Mouse (Mus musculus): ENCODE results near the gene Gja4.

The Gja4 gene

GRCm38 (mm10) chr4:127324296-127324695 is 10.5 kb upstream of the Gja4 start:
- no peak for DNase-seq (ENCODE audit: low spot score in 2 of 2)

- no peak for DNase-seq (ENCODE audit: low spot score in 2 of 2)
Measured at GRCm38 (mm10) chr4:127323651-127324050, 9.8 kb upstream of the Gja4 start.

GRCm38 (mm10) chr4:127319613-127320012 is 5.8 kb upstream of the Gja4 start:
- peak; percentile 42 to 72 for DNase-seq (ENCODE audit: low spot score in 2 of 2)

GRCm38 (mm10) chr4:127317143-127317542 is 3.3 kb upstream of the Gja4 start:
- no peak for DNase-seq (ENCODE audit: low spot score in 2 of 2)

- peak; percentile 39 to 62 for DNase-seq (ENCODE audit: low spot score in 2 of 2)
Measured at GRCm38 (mm10) chr4:127315753-127316152, 1.9 kb upstream of the Gja4 start.

GRCm38 (mm10) chr4:127314585-127314984 is 746 bp upstream of the Gja4 start:
- no peak for DNase-seq (ENCODE audit: low spot score in 2 of 2)

- DNase-seq (ENCODE audit: low spot score in 2 of 2) = no peak
Measured at GRCm38 (mm10) chr4:127312349-127312748, 1.5 kb downstream of the Gja4 start.

- DNase-seq (ENCODE audit: low spot score in 2 of 2) = no peak
Measured at GRCm38 (mm10) chr4:127311561-127311960, 2.3 kb downstream of the Gja4 start.

- DNase-seq (ENCODE audit: low spot score in 2 of 2) = no peak
Measured at GRCm38 (mm10) chr4:127306915-127307314, 6.9 kb downstream of the Gja4 start.

- peak; percentile 59 to 62 for DNase-seq (ENCODE audit: low spot score in 2 of 2)
Measured at GRCm38 (mm10) chr4:127303796-127304195, 10.0 kb downstream of the Gja4 start.

- no peak for DNase-seq (ENCODE audit: low spot score in 2 of 2)
Measured at GRCm38 (mm10) chr4:127300503-127300902, 13.3 kb downstream of the Gja4 start.

- no peak for DNase-seq (ENCODE audit: low spot score in 2 of 2)
Measured at GRCm38 (mm10) chr4:127292631-127293030, 21.2 kb downstream of the Gja4 start.

GRCm38 (mm10) chr4:127289039-127289548 is 24.7 kb downstream of the Gja4 start:
- DNase-seq (ENCODE audit: low spot score in 2 of 2) = peak; percentile 82 to 84

- DNase-seq (ENCODE audit: low spot score in 2 of 2) = no peak
Measured at GRCm38 (mm10) chr4:127286907-127287306, 26.9 kb downstream of the Gja4 start.

- DNase-seq (ENCODE audit: low spot score in 2 of 2) = no peak
Measured at GRCm38 (mm10) chr4:127279241-127279640, 34.6 kb downstream of the Gja4 start.

GRCm38 (mm10) chr4:127278451-127279001 is 35.3 kb downstream of the Gja4 start:
- peak; percentile 80 to 82 for DNase-seq (ENCODE audit: low spot score in 2 of 2)

GRCm38 (mm10) chr4:127264183-127264554 is 49.7 kb downstream of the Gja4 start:
- DNase-seq (ENCODE audit: low spot score in 2 of 2) = no peak

- DNase-seq (ENCODE audit: low spot score in 2 of 2) = peak in 1 of 2 experiments; percentile 65
Measured at GRCm38 (mm10) chr4:127263438-127264182, 50.2 kb downstream of the Gja4 start.

- no peak for DNase-seq (ENCODE audit: low spot score in 2 of 2)
Measured at GRCm38 (mm10) chr4:127261601-127262000, 52.2 kb downstream of the Gja4 start.

Measured in heart, adult 9 months (tissue).